Mouse (Mus musculus): ENCODE data around the gene Ror2.
"Not testable (repeated sequence)": the region's sequence is repeated elsewhere in the genome, so short reads cannot be mapped to it uniquely, and the experiment has no call there.

Gene Ror2

GRCm38 (mm10) chr13:53285756-53286361 is at the start of gene Ror2:
Ror2 (minus strand) TSS chr13:53286124.
- in situ Hi-C loops (cut with MboI; ENCODE audit: low sequenced_read_pairs), result loop anchor here (5.0 kb wide), 1 partner anchor 164 kb away; no protein-coding TSS in a partner anchor

- in situ Hi-C loops (cut with MboI; ENCODE audit: low sequenced_read_pairs), result no loop called here
These were observed 47.8 kb upstream of the Ror2 start for GRCm38 (mm10) chr13:53333769-53334168.

- in situ Hi-C loops (cut with MboI; ENCODE audit: low sequenced_read_pairs), result no loop called here
These were observed 44.3 kb upstream of the Ror2 start for GRCm38 (mm10) chr13:53330246-53330645.

- in situ Hi-C loops (cut with MboI; ENCODE audit: low sequenced_read_pairs), result no loop called here
These were observed 39.6 kb upstream of the Ror2 start for GRCm38 (mm10) chr13:53325531-53325930.

- in situ Hi-C loops (cut with MboI; ENCODE audit: low sequenced_read_pairs), result no loop called here
These were observed 37.7 kb upstream of the Ror2 start for GRCm38 (mm10) chr13:53323661-53324060.

- in situ Hi-C loops (cut with MboI; ENCODE audit: low sequenced_read_pairs), result no loop called here
These were observed 35.0 kb upstream of the Ror2 start for GRCm38 (mm10) chr13:53320899-53321298.

DNA sequence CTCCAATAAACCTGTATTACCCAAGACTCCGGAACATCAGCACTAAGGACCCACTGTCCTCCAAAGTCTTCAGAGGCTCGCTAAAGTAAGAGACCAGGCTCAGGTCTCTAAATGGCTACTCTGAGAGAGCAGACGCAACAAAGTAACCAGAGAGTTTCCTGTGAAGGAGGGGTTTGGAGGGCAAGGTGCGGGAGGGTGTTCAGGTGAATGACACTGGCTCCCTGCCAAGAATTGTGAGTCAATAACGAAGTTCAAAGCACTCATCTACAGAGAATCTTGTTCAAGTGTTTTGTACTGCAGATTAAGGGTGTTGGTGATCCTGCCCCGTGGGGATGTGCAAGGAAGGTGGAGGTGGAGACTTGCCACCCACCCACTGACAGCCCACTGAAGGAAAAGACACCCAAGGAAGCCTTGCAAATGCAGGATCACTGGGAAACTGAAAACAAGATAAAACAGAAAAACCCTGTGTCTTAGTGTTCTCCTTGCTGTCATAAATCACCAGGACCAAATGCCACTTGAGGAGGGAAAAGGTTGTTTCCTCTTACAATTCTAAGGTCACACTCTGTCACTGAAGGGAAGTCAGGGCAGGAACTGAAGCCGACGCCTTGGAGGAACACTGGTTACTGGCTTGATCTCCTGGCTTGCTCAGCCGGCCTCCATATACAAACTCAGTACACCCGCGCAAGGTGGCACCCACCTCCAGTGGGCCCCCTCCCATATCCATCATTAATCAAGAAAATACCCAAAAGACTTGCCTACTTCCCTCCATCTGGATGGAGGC is 30.8 kb upstream of the Ror2 start:
- in situ Hi-C loops (cut with MboI; ENCODE audit: low sequenced_read_pairs), result no loop called here

GRCm38 (mm10) chr13:53315757-53316156 is 29.8 kb upstream of the Ror2 start:
- in situ Hi-C loops (cut with MboI; ENCODE audit: low sequenced_read_pairs), result not testable (repeated sequence)

- in situ Hi-C loops (cut with MboI; ENCODE audit: low sequenced_read_pairs), result no loop called here
These were observed 24.5 kb upstream of the Ror2 start for GRCm38 (mm10) chr13:53310442-53310841.

DNA sequence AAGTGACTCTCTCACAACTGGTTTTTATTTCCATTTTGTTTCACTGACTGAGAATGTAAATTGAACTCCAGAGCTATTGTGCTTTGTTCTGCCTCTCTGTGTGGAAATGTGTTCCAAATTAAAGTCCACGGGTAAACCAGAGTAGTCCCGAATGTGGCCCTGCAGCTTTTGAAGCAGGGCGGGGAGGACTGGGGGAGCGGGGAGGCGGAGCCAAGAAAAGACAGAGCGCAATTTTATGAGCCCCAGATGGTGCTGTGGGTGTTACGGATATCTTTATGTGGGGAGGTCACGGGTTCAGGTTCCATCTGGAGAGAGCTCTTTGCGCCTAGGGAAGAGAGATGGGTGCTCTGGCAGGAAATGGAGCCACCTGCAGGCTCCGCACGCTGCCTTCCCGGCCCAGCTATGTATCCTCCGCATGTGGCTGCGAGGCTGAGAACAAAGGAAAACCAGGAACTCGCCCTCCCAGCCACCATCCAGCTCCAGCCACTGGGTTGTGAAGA is 23.8 kb upstream of the Ror2 start:
- in situ Hi-C loops (cut with MboI; ENCODE audit: low sequenced_read_pairs), result no loop called here

DNA sequence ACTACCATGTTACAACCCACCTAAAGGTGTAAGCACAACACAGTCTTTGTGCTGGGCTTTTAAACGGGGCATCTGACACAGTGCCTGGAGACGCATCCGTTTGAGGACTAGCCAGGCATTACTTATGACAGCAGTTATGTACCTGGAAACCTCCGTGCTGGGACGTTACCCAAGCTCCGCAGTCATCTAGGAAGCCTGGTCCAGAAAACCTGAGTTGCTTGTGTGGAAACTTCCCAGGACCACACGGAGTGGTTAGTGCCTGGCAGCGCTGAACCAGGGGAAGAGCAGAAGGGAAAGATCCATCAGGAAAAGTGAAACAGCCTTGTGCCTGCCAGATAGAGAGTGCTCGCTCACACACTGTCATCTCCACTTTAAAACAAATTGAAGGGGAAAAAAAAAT is 23.2 kb upstream of the Ror2 start:
- in situ Hi-C loops (cut with MboI; ENCODE audit: low sequenced_read_pairs), result no loop called here

- in situ Hi-C loops (cut with MboI; ENCODE audit: low sequenced_read_pairs), result no loop called here
These were observed 20.9 kb upstream of the Ror2 start for GRCm38 (mm10) chr13:53306836-53307235.

DNA sequence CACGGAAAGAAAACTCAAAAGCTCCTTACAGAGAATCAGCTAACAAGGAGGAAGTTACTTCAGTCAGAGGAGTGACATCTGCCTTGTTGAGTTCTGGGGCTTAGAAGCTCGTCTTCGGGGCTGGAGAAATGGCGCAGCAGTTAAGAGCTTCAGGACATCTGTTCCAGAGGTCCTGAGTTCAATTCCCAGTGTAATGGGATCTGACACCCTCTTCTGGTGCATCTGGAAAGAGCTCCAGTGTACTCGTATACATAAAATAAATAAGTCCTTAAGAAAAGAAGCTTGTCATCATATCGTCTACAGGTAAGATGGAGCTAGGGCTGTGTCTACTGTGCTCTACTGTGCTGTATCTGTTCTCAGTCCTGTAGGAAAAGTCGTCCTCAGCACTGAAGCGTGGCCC is 19.3 kb upstream of the Ror2 start:
- in situ Hi-C loops (cut with MboI; ENCODE audit: low sequenced_read_pairs), result no loop called here

DNA sequence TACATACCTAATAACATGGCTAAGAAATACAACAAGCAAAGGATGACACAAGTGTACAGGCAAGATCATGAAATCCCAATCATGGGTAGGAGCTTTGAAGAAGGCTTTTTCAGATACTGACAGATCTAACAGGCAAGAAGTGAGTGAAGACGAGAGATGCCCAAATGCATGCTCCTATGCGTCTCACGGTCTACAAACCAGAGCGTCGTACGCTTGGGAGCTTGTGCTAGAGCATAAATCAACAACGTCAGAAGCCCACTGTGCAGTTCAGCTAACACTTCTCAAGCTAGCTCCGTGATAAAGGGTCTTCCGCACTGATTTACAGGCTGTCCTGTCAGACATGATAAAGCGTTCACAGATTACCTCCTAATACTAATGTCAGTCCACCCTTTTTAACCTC is 16.8 kb upstream of the Ror2 start:
- in situ Hi-C loops (cut with MboI; ENCODE audit: low sequenced_read_pairs), result no loop called here

DNA sequence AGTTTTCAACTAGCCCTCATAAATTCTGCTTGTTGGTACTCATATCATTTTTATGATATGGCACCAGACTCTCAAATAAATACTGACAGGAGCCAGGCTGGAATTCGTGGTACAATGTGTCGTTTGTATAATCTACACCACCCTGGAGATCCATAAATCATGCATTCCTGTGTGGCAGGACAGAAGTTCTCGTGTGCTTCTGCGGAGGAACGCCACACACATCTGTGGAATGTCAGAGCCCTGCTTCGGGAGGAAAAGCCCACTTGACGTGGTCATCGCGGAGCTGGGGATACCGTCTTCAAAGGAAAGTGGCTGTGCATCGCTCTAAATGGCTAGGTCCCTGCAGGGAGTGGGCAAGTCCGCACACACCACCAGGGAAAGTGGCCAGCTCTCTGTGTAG is 7.1 kb upstream of the Ror2 start:
- in situ Hi-C loops (cut with MboI; ENCODE audit: low sequenced_read_pairs), result no loop called here

DNA sequence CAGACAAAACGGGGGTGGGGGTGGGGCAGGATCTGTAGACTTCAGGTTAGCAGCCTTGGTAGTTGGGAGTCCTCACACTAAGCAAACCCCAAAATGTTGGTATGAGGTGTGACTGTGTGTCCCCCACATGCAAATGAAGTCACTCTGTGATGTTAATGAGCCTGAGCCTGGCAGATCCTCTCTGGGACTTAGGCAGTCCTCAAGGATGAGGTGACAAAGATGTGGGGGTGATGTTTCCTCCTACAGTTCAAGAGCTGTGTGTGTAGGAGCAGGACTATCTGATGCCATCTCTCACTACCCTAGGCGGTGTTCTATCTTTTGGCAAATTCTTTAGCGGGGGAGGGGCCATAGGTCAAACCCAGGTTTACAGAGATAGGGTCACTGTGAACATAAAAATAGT is 6.3 kb upstream of the Ror2 start:
- in situ Hi-C loops (cut with MboI; ENCODE audit: low sequenced_read_pairs), result no loop called here

GRCm38 (mm10) chr13:53285261-53285755 is 616 bp downstream of the Ror2 start:
- in situ Hi-C loops (cut with MboI; ENCODE audit: low sequenced_read_pairs), result loop anchor here (5.0 kb wide), 1 partner anchor 163 kb away; no protein-coding TSS in a partner anchor

- in situ Hi-C loops (cut with MboI; ENCODE audit: low sequenced_read_pairs), result loop anchor here (5.0 kb wide), 1 partner anchor 162 kb away; no protein-coding TSS in a partner anchor
These were observed 1.2 kb downstream of the Ror2 start for GRCm38 (mm10) chr13:53284740-53285191.

- in situ Hi-C loops (cut with MboI; ENCODE audit: low sequenced_read_pairs), result no loop called here
These were observed 4.1 kb downstream of the Ror2 start for GRCm38 (mm10) chr13:53281604-53282396.

GRCm38 (mm10) chr13:53278908-53279307 is 7.0 kb downstream of the Ror2 start:
- in situ Hi-C loops (cut with MboI; ENCODE audit: low sequenced_read_pairs), result no loop called here

DNA sequence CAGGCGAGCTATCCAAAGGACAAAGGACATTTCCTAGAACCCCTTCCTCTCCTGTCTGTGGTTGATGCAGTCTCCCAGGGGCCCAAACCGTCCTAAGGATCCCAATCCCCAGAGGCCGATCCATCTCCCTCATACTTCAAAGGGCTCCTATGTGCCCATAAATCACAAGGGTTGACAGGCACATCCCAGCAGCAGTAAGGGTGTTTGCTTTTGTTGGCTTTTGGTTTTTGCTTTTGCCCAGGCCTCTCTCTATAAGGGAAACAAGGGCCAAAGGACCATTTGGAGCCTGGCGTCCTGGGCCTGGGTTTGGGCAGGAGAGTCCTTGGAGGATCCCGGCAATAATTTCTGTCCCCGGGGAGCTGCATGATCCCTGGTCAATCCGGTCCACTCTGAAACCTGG is 9.5 kb downstream of the Ror2 start:
- in situ Hi-C loops (cut with MboI; ENCODE audit: low sequenced_read_pairs), result no loop called here
